Mouse (Mus musculus) left cerebral cortex, postnatal 36 days (tissue): ENCODE measurements around the gene Fli1. TPM values are rescaled to one million over a fixed set of nuclear protein-coding genes. Genes with fewer than 3 reads are reported as not detected.

Experiments
- DNase-seq, 2 experiments: peaks; one replicate each; pipeline ENCODE4 v3.0.0; 2021 to 2022; ENCODE audit warnings: low spot score in 2 of 2, mixed read lengths in 1 of 2
- intact Hi-C: fragments of 180-260 bp; cut with DNase I; formaldehyde crosslinking; loops from one replicate; pipeline ENCODE4 v1.15.1; 2025
- total RNA-seq, 2 experiments: library from RNA; stranded (reverse); gene quantifications; 2 replicates each; pipeline ENCODE4 v1.2.3; 2021

Gene Fli1
- 1 to 10 TPM; 5.5 to 7.3 TPM for total RNA-seq

- DNase-seq = no peak
- intact Hi-C loops = no loop called here
Measured at GRCm38 (mm10) chr9:32542212-32543039, at the start of gene Fli1. Gene Fli1 (minus strand): TSS chr9:32542861.

DNA sequence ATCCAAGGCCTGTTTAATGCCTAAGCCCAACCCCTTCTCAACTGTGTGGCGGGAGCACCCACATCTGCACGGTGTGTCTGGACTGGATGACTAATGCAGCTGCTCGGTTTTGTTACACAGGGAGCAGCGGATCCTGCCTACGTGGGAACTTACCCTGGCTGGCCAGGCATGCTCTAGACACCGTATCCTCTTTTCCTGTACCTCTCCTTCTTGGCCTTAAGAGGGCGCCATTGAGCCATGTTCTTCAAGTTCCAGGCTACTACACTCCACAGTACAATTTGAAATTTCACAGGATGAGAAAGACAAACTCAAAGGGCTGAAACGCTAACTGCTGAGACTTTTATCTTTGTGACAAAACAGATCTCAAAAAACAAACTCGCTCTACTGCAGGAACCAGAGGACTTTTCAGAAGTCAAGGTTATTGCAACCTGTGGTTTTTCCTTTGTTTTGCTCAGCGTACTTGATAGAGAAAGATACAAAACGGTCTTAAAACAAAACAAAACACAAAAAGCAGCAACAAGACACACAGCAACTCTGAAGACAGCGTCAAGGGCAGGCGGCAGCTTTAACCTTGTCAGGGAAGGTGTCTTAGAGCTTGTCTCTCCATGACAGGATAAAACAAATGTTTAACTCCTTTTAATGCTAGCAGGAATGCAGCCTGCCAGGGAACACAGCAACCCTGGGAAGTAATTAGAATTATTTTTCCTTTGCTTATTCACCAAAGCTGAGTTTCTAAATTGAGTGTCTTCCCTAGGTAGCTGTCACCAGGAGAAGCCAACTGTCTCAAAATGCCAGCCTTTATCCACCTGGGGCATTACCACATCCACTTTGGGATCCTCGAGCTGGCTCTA lies 49.3 kb upstream of the Fli1 start:
- intact Hi-C loops = loop anchor here (1.0 to 5.0 kb wide), 5 partner anchors 80 to 655 kb away; no protein-coding TSS in a partner anchor
- DNase-seq = peak; percentile 59 to 67

GRCm38 (mm10) chr9:32590571-32590970 lies 47.9 kb upstream of the Fli1 start:
- intact Hi-C loops = loop anchor here (1.0 to 5.0 kb wide), 5 partner anchors 82 to 656 kb away; no protein-coding TSS in a partner anchor

GRCm38 (mm10) chr9:32589900-32590299 lies 47.2 kb upstream of the Fli1 start:
- peak; percentile 73 to 80 for DNase-seq
- intact Hi-C loops = loop anchor here (1.0 to 10.0 kb wide), 6 partner anchors 82 to 657 kb away; no protein-coding TSS in a partner anchor

More at GRCm38 (mm10) chr9:32590571-32590970, 47.9 kb upstream of the Fli1 start:
- DNase-seq = no peak

- intact Hi-C loops = loop anchor here (10.0 kb wide), 1 partner anchor 311 kb away; no protein-coding TSS in a partner anchor
- DNase-seq = no peak
Measured at GRCm38 (mm10) chr9:32585357-32585756, 42.7 kb upstream of the Fli1 start.

- intact Hi-C loops = loop anchor here (10.0 kb wide), 1 partner anchor 309 kb away; no protein-coding TSS in a partner anchor
- DNase-seq = no peak
Measured at GRCm38 (mm10) chr9:32583905-32584304, 41.2 kb upstream of the Fli1 start.

- intact Hi-C loops = loop anchor here (10.0 kb wide), 1 partner anchor 307 kb away; no protein-coding TSS in a partner anchor
- no peak for DNase-seq
Measured at GRCm38 (mm10) chr9:32581851-32582573, 39.4 kb upstream of the Fli1 start.

DNA sequence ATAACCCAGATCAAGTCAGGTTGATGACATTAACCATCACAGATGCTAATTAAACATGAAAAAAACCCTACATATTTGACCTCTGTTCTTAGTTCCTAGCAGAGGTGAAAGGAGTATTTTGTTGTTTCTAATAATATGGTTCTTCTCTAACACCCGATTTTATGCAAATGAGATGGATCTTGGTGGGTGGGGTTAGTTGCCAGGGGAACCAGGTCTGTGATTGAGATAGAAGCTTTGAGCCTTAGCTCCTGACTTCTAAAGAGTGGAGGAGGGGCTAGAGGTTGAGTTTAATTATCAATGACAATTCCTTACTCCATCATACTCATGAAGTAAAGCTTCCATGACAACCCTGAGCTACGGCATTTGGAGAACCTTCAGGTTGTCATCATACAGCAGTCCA lies 35.8 kb upstream of the Fli1 start:
- DNase-seq = no peak
- intact Hi-C loops = no loop called here

- DNase-seq = no peak
- intact Hi-C loops = no loop called here
Measured at GRCm38 (mm10) chr9:32573638-32574037, 31.0 kb upstream of the Fli1 start.

- intact Hi-C loops = no loop called here
- no peak for DNase-seq
Measured at GRCm38 (mm10) chr9:32571676-32572075, 29.0 kb upstream of the Fli1 start.

- DNase-seq = no peak
- intact Hi-C loops = no loop called here
Measured at GRCm38 (mm10) chr9:32570547-32570946, 27.9 kb upstream of the Fli1 start.

GRCm38 (mm10) chr9:32569261-32569660 lies 26.6 kb upstream of the Fli1 start:
- intact Hi-C loops = no loop called here
- DNase-seq = no peak

DNA sequence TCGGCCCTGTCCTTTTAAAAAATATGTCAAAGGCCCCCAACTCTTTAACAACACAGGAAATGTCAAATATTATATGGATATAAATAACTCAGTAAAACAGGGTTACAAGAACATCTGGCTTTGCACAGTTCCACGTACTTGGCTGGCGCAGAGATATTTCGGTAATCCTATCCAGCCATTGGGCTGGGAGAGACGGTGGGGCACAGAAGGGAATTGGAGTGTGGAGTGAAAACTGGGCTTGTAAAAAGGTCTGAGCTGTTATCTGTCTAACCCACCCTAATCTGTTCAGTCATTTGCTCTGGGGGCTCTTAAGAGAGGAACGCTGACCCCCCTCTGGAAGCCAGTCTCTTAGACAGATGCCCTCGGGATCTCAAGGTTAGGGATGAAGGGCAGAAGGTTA lies 24.9 kb upstream of the Fli1 start:
- intact Hi-C loops = no loop called here
- no peak for DNase-seq

DNA sequence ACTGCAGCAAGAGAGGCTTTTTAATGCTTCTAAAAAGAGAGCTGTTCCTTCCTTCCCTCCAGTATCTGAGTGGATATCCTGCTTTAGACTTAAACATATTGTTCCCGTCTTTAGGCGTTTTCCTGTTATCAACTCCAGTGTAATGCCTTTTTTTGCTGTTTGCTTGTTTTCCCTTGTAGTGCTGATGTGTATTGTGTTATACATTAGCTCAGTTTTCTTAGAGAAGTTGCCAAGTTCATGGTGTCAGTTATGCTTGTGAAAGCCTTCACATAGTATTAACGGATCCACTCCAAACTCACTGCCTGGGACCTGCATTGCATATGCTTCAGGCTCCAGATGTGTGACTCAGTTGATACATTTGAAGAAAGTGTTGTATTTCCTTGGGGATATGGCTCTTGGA lies 22.6 kb upstream of the Fli1 start:
- intact Hi-C loops = no loop called here

DNA sequence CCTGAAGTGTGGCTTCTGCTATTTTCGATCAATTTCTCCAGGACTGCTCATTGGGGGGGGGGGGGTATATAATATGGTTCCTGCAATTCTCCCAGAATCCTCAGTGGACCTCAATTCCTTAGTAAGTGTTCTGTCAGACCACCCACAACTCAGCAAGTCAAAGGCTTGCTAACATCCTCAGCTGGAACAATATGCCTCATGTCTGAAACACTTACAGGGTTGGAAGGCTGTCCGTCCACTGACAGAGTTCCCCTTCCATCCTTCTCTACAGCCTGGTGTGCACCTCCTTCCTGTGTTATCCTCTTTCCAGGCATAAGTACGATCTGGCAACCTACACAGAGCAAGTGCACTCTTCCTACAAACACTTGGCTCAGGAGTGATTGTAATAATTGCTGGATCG lies 20.2 kb upstream of the Fli1 start:
- intact Hi-C loops = loop anchor here (5.0 kb wide), 1 partner anchor 156 kb away; no protein-coding TSS in a partner anchor
- no peak for DNase-seq

More for the DNA sequence above, 22.6 kb upstream of the Fli1 start:
- no peak for DNase-seq

GRCm38 (mm10) chr9:32562409-32562808 lies 19.7 kb upstream of the Fli1 start:
- intact Hi-C loops = loop anchor here (5.0 kb wide), 1 partner anchor 155 kb away; no protein-coding TSS in a partner anchor
- no peak for DNase-seq

GRCm38 (mm10) chr9:32561190-32561890 lies 18.7 kb upstream of the Fli1 start:
- no peak for DNase-seq

DNA sequence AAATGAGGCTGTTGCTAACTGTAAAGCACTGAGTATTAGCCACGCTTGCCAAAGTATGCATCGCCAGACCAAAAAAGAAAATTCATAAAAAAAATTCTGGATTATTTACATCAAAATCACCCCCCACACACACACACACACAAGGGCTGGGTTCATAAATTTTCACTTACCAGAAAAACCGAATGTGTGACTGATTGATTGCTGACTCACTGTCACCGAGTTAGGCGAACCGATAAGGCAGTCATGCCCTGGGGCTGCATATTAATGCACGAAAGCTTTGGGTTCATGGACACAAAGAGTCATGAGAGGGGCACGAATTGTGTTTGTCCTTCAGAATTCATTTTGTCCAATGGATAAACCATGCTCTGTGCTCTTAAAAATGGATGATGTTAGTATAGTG lies 17.2 kb upstream of the Fli1 start:
- intact Hi-C loops = loop anchor here (5.0 kb wide), 1 partner anchor 153 kb away; no protein-coding TSS in a partner anchor
- DNase-seq = no peak

More at GRCm38 (mm10) chr9:32561190-32561890, 18.7 kb upstream of the Fli1 start:
- intact Hi-C loops = loop anchor here (5.0 kb wide), 1 partner anchor 154 kb away; no protein-coding TSS in a partner anchor

DNA sequence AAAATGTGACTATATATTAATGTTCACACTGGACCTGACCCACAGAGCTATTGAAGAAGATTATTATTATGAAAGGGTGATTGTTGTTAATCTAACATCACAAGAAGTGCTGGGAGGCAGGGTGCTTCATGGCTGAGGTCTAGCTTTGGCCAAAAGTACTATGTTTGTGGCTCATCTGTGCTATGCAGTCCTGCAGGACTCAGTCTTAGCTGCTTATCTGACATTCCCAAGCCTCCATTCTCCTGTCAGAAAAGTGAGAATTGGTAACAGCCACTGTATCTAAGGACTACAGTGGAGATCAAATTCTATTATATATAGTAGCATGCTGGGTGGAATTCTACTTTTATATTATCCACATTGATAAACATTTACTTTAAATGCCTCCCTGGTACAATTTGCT lies 16.8 kb upstream of the Fli1 start:
- no peak for DNase-seq
- intact Hi-C loops = no loop called here
